Mouse (Mus musculus) spleen, adult 12 weeks (tissue): ENCODE data around the gene Dennd4a.

Source experiments
- DNase-seq: peaks from one replicate; pipeline ENCODE4 v3.0.0; 2022; ENCODE audit warnings: low spot score

Gene Dennd4a

GRCm38 (mm10) chr9:64810822-64811537, at the start of gene Dennd4a:
Gene Dennd4a, plus strand, starts transcription at chr9:64811340.
- peak; percentile 97 for DNase-seq

DNA sequence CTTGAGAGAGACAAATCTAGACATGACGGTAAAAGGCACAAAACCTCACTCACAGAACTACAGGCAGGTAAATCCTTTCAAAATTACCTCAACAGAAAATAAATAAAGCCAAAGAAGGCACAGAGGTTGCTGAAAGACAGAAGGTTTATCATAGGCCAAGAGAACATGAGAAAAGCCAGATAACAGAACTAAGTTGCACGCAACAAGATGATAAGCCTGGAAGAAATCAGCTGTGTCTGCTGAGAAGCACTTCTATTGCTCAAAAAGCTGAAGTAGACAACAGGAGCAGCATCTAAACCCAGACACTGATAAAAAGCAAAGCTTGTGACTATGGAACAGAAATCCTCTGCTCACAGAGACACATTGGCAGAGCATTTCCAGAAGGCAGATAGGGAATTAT, 46.3 kb upstream of the Dennd4a start:
- DNase-seq: no peak

DNA sequence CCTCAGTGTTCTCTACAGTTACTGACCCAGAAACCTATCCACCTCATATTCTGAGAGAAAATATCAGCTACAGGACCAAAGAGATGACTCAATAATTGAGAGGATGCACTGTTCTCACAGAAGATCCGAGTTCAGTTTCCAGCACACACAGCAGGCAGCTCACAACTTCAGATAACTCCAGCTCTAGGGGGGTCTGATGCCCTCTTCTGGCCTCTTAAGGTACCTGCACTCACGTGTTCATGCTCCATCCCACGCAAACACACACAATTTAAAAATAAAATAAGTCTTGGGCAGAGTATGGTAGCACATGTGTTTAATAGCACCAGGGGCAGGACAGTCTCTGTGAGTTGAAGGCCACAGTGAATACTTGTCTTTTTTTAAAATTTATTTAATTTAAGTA, 45.0 kb upstream of the Dennd4a start:
- no peak for DNase-seq

GRCm38 (mm10) chr9:64767796-64768195, 43.3 kb upstream of the Dennd4a start:
- no peak for DNase-seq

DNA sequence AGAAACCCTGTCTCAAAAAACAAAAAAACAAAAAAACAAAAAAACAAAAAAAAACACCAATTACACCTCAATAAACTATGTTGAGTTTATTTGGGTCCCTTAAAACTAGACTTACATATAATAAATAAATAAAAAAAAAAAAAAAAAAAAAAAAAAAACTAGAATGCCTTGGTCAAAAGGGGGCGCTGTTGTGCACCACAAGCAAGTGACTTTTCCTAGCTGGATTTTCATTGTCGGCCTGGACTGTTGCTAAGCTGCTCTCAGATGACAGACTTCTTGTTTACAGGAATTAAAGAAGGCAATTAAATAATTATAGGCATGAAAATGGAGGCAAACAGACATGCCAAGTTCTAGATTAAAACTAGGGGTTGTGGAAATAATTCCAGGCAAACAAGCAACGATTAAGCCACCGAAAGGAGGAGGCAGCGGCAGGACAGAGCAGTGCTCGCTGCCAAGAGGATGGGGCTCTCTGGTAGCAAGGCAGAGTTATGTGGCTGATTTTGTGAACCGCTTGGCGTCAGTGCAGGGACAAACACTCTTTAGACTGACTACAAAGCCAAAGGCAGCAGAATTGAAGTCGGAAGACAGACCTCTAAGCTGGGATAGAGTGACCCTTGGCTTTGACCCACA, 42.0 kb upstream of the Dennd4a start:
- DNase-seq: no peak

DNA sequence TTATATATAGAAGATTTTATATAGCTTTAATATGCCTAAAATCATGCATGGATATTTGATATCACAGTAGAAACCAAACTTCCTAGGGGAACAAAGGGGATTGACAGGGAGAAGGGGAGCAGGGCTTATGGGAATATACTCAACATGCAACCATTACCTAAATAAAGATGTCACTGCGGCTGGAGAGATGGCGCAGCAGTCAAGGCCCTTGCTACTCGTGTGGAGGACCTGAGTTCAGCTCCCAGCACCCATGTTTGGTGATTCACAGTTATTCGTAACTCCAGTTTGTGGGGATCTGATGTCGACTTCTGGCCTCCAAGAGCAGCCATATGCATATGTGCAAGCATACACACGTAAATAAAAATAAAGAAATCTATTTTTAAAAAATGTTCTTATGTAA, 41.2 kb upstream of the Dennd4a start:
- no peak for DNase-seq

- DNase-seq: no peak
Observed at GRCm38 (mm10) chr9:64770411-64770849, 40.7 kb upstream of the Dennd4a start.

GRCm38 (mm10) chr9:64771236-64771635, 39.9 kb upstream of the Dennd4a start:
- no peak for DNase-seq

GRCm38 (mm10) chr9:64773254-64773653, 37.9 kb upstream of the Dennd4a start:
- DNase-seq: no peak

- DNase-seq: no peak
Observed at GRCm38 (mm10) chr9:64773936-64774335, 37.2 kb upstream of the Dennd4a start.

- DNase-seq: no peak
Observed at GRCm38 (mm10) chr9:64774411-64774811, 36.7 kb upstream of the Dennd4a start.

DNA sequence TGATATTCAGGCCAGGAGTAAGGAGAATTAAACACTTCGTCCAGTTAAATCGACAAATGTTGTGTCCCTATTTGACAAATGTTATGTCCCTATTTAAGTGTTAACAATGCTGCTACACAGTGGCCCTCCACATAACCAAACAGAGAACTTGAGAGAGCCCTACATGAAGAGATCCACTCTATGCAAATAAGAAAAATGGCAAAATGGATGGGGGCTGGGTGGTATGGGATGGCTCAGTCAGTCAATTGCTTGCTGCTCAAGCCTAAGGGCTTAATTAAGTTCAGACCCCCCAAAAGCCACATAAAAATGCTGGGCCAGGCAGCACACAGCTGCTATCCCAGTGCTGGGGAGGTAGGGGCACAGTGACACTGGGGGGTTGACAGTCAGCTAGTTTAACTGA, 36.3 kb upstream of the Dennd4a start:
- no peak for DNase-seq

DNA sequence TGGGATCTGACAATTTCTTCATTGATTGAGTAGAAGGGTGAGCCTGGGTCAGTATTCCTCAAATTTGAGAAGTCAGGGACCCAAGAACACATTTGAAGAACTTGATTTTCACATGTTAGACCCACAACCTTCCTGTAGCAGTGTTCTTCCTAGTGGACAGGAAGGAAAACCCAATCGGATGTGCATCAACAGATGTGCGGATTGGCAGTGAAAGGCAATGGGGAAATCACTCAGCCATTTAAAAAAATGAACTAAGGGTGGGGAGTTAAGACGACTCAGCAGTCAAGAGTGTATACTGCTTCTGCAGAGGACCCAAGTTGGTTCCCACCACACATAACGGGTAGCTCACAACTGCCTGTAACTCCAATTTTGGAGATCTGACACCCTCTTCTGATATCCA, 35.6 kb upstream of the Dennd4a start:
- no peak for DNase-seq

- DNase-seq: no peak
Observed at GRCm38 (mm10) chr9:64777441-64777987, 33.6 kb upstream of the Dennd4a start.

DNA sequence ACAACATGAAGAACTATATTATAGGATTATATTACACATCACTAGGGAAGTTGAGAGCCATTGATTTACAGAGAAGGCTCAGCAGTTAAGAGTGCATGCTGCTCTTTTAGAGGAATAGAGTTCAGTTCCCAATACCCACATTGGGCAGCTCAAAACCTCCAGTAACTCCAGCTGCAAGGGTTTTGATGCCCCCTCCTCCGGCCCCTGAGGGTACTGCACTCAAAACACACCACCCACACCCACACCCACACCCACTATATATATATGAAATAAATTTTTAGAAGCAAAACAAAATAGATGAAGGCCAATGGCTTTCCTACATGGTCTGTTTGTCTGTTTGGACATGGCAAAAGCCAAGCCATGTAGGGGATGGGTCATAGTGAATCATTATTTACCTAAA, 33.0 kb upstream of the Dennd4a start:
- no peak for DNase-seq

GRCm38 (mm10) chr9:64779628-64780027, 31.5 kb upstream of the Dennd4a start:
- no peak for DNase-seq

GRCm38 (mm10) chr9:64783511-64783910, 27.6 kb upstream of the Dennd4a start:
- DNase-seq: no peak

GRCm38 (mm10) chr9:64784841-64785240, 26.3 kb upstream of the Dennd4a start:
- peak; percentile 76 for DNase-seq

- DNase-seq: no peak
Observed at GRCm38 (mm10) chr9:64786216-64786905, 24.8 kb upstream of the Dennd4a start.

GRCm38 (mm10) chr9:64788070-64788469, 23.1 kb upstream of the Dennd4a start:
- no peak for DNase-seq

DNA sequence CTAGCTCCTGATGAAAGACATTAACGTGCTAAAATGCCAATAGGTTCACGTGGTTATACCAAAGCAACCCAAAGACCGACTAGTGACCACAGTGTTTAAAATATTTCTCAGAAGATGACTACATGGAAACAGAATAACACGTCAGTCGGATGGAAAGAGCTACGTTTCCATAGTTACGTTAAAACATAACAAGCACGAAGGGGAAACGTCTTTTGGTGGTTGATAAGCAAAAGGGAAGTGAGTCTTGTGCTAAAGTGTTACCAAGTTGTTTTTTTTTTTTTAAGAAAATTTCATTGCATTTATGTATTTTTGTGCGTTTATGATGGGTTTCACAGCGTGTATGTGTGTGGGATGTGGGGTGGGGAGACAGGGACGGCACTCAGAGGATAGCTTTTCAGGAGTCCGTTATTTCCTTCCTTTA, 21.8 kb upstream of the Dennd4a start:
- peak; percentile 51 for DNase-seq

DNA sequence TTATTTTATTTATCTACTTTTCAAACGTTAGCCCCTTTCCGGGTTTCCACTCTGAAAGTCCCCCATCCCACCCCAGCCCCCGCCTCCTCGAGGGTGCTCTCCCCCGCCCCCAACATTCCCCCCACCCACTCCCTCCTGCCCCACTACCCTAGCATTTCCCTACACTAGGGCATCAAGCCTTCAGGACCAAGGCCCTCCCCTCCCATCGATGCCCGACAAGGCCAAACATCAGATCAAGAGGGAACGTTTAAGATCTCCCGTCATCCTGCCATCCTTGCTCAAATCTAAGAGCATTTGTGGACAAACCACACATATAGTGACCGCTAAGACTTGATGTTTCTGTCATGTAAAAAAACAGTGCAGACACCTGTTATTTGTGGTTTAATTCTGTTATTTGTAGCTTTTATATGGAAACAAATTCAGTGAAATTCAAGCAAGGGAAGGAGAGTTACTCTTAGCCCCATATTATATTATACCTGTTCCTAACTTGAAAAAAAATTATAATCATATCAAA, 21.2 kb upstream of the Dennd4a start:
- no peak for DNase-seq
